Mouse (Mus musculus) liver, embryonic 16.5 days (tissue): ENCODE data around the gene Fam166b. TPM values are rescaled to one million over a fixed set of nuclear protein-coding genes. Genes with fewer than 3 reads are reported as not detected.
A peak's percentile ranks its signal among the peaks of the same experiment; 100 is the strongest.

Experiments used
- ATAC-seq: fragments of 200-750 bp; cut with Nextera tagmentation; 2 replicates; pipeline ENCODE4 v1.8.0; 2017; ENCODE audit warnings: low read depth, mild to moderate bottlenecking, moderate number of reproducible peaks, moderate library complexity
- H3K27ac ChIP-seq: fragments of 300-500 bp; sonication (generic); 2 replicates; pipeline ENCODE4 v1.5.1; 2014; ENCODE audit warnings: mild to moderate bottlenecking, low read length
- H3K27me3 ChIP-seq: fragments of 300-500 bp; sonication (generic); 2 replicates; pipeline ENCODE4 v1.6.1; 2014; ENCODE audit warnings: low read depth, low read length, mixed read lengths; ENCODE audit not compliant: control insufficient read depth, insufficient read depth
- H3K36me3 ChIP-seq: fragments of 300-500 bp; sonication (generic); 2 replicates; pipeline ENCODE4 v1.6.1; 2014; ENCODE audit warnings: mild to moderate bottlenecking; ENCODE audit not compliant: control insufficient read depth, insufficient read depth
- H3K4me1 ChIP-seq: fragments of 300-500 bp; sonication (generic); 2 replicates; pipeline ENCODE4 v1.6.1; 2014; ENCODE audit warnings: low read depth, low read length, mixed read lengths; ENCODE audit not compliant: control insufficient read depth
- H3K4me2 ChIP-seq: fragments of 300-500 bp; sonication (generic); 2 replicates; pipeline ENCODE4 v1.6.1; 2014; ENCODE audit warnings: low read depth, low read length, mixed read lengths
- H3K4me3 ChIP-seq: fragments of 300-500 bp; sonication (generic); 2 replicates; pipeline ENCODE4 v1.5.1; 2014; ENCODE audit warnings: low read depth, mild to moderate bottlenecking, low read length
- H3K9ac ChIP-seq: fragments of 300-500 bp; sonication (generic); 2 replicates; pipeline ENCODE4 v1.6.1; 2014; ENCODE audit warnings: low read depth, low read length
- H3K9me3 ChIP-seq: fragments of 300-500 bp; sonication (generic); replicated peaks from 2 replicates; pipeline ENCODE4 v1.6.1; 2016; ENCODE audit warnings: low read length; ENCODE audit not compliant: control insufficient read depth
- WGBS: fragments of 180-500 bp; shearing (Covaris S2); extraction: QIAGEN DNeasy Blood & Tissue Kit; methylation state at CpG from one replicate; pipeline ENCODE4 v1.1.7; 2014; ENCODE audit not compliant: insufficient replicate concordance; 5-methylcytosine and 5-hydroxymethylcytosine counted together
- polyA plus RNA-seq: library from polyadenylated mRNA; unstranded; fragments of >200 nt; fragmentation: Nextera tagmentation; extraction: Ambion mirVana; gene quantifications from 2 replicates; pipeline ENCODE4 v1.2.1, GENCODE M21; 2015

The Fam166b gene
- polyA plus RNA-seq, 1 experiment from 2014 or later: not detected

DNA sequence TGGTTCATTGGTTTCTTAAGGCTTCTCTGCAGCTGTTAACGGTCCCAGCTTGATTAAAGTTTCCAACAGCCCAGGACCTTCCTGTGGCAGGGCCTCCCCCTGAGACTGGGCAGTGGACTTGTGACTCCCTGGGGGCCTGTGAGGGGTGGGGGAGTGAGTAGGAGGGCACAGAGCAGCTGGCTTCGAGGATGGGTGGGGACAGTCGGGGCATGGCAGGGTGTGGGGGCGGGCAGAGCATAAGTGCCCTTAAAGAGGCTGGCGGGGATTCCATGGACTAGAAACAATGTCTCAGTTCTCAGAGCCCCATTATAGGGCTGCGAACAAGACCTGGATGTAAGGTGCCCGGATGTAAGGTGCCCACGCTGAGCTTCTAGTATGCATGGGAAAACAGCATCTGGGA, 28.2 kb upstream of the Fam166b start:
- H3K27ac ChIP-seq: no peak overlapping the region
- H3K9me3 ChIP-seq: no peaks in the 10 kb centered on the region
- H3K4me3 ChIP-seq: no peak overlapping the region
- WGBS: 20% methylated on average over 8 of the region's 8 CpGs
- peaks cover 28% of the 10 kb centered on the region for H3K27me3 ChIP-seq
- H3K36me3 ChIP-seq: no peaks in the 10 kb centered on the region
- H3K4me1 ChIP-seq: no peaks in the 10 kb centered on the region
- ATAC-seq: no peak
- no peak overlapping the region for H3K9ac ChIP-seq
- H3K4me2 ChIP-seq: no peak overlapping the region

DNA sequence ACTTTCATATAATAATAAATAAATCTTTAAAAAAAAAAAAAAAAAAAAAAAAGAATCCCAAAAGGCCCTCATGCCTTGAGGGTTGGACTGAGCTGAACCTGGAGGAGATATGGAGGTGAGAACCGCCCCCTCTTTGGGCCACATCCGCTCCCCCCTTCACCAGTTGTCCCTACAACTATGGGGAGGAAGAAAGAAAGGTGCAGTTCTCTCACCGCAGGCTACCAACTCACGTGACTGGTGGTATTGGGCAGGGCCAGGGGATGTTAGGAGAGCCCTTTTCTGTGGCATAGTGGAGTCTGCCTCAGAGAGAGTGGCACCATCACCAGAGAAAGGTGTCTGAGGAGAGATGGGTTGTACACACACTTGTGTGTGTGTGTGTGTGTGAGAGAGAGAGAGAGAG, 27.5 kb upstream of the Fam166b start:
- no peak overlapping the region for H3K4me3 ChIP-seq
- no peaks in the 10 kb centered on the region for H3K9me3 ChIP-seq
- no peak overlapping the region for H3K4me2 ChIP-seq
- no peak overlapping the region; the same call in 1 of the 2 replicates for H3K27ac ChIP-seq
- peaks cover 33% of the 10 kb centered on the region for H3K27me3 ChIP-seq
- no peak for ATAC-seq
- no peaks in the 10 kb centered on the region for H3K36me3 ChIP-seq
- 26% methylated on average over 4 of the region's 4 CpGs for WGBS
- H3K9ac ChIP-seq: no peak overlapping the region
- H3K4me1 ChIP-seq: no peaks in the 10 kb centered on the region

DNA sequence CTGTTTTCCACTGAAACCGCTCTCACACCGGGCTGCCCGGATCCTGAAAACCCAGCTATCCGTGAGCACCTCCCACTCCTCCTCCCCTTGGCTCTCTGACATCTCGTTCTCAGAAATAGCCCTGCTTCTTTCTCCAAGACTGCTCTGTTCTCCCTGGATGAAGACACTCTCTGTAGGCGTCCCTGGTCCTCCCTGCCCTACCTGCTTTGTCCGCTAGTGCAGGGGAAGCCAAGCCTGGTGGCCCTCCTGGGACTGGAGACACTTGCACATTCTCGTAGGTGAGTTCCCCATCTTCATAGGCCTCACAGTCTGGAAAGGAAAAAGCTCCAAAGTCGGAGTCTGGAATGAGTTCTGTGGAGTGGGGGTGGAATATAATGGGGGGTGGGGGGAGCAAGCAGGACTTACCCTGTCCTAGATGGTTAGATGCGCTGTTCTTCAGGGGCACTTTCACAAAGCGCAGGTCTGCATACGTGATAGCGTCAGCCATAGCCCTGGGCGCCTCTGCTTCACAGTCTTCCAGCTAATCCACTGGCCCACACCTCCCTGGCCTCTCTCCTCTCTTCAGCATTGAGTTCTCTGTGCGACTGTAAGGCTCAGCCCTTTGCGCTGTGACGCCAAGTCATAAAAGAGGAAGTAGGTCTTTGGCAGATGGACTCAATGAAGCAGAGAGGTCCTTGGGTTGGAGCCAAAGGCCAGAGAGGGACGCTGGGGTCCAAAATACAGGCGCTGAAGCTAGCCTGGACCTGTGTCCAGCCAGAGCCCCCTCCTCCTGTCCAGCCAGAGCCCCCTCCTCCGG, 25.3 kb upstream of the Fam166b start, which contains the start of gene Cd72:
Cd72 (minus strand) TSS at position 588 of the 796 bp plus-strand sequence.
- H3K27ac ChIP-seq: no peak within 1 kb of the TSS
- no peaks in the 10 kb centered on the region for H3K36me3 ChIP-seq
- H3K4me2 ChIP-seq: no peak within 1 kb of the TSS
- no peaks in the 10 kb centered on the region for H3K4me1 ChIP-seq
- 15% methylated on average over 20 of the region's 20 CpGs for WGBS
- H3K27me3 ChIP-seq: peaks cover 33% of the 10 kb centered on the region
- no peaks in the 10 kb centered on the region for H3K9me3 ChIP-seq
- no peak within 1 kb of the TSS for H3K9ac ChIP-seq
- ATAC-seq: no peak
- no peak within 1 kb of the TSS for H3K4me3 ChIP-seq

DNA sequence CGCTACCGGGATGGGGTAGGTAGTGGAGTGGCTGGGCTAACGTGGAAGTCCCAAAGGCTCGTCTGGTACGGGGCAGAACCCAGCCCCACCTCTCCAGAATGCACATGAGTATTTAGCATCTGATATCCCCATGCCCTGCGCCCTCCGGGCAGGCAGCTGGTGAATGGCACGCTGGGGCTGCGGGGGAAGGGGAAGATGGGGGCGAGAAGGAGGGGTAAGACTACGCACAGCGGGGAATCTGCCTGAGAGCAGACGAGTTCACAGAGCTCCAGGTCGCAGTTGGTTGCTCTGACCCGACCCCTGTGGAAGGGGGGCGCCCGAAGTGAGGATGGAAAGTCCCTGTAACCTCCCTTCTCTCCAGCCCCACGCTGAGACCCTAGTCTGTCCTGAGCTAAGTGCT, 24.5 kb upstream of the Fam166b start:
- 1% methylated on average over 18 of the region's 18 CpGs for WGBS
- H3K4me3 ChIP-seq: no peak overlapping the region

DNA sequence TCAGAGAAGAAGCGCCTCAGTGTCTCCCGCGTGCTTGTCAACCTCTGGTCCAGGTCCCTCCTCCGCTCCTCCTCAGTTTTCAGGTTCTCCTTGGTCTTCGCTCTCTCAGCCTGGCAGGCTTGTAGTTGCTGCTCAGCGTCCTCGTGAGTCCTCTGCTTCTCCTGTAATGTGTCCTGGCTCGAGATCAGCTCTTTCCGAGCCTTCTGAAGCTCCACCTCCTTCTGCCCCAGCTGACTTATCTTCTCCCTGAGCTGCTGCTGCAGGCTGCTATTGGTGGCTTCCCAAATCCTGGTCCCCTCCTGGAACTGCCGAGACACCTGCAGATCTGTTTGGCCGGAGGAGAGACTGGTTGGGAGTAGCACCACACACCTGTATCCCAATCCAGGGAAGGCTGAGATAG, 23.4 kb upstream of the Fam166b start:
- no peak overlapping the region for H3K9ac ChIP-seq
- ATAC-seq: no peak
- H3K4me1 ChIP-seq: no peaks in the 10 kb centered on the region
- no peaks in the 10 kb centered on the region for H3K9me3 ChIP-seq
- no peak overlapping the region for H3K4me2 ChIP-seq
- H3K36me3 ChIP-seq: no peaks in the 10 kb centered on the region
- H3K27ac ChIP-seq: no peak overlapping the region
- no peak overlapping the region for H3K4me3 ChIP-seq
- H3K27me3 ChIP-seq: peaks cover 33% of the 10 kb centered on the region
- WGBS: 41% methylated on average over 11 of the region's 11 CpGs

More for the DNA sequence above, 24.5 kb upstream of the Fam166b start:
- H3K9ac ChIP-seq: no peak overlapping the region
- no peaks in the 10 kb centered on the region for H3K36me3 ChIP-seq
- peaks cover 33% of the 10 kb centered on the region for H3K27me3 ChIP-seq
- no peak overlapping the region for H3K4me2 ChIP-seq
- ATAC-seq: no peak
- H3K27ac ChIP-seq: no peak overlapping the region
- H3K4me1 ChIP-seq: no peaks in the 10 kb centered on the region
- H3K9me3 ChIP-seq: no peaks in the 10 kb centered on the region

DNA sequence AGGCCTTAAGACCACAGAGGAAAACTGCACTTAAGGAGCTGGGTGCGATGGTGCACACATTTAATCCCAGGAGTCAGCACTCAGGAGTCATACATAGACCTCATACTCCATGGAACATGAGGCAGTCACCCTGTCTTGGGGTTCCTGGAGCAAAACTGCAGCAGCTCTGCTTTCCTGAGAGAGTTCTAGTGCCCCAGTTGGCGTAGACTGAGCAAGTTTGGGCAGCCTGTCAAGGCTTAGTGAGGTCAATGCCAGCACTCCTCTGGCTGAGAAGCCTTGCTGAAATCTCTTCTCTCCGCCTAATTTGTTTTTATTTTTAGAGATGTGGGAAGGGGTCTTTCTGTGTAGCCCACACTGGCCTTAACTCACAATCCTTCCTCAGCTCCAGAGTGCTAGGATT, 19.6 kb upstream of the Fam166b start:
- 66% methylated on average over 3 of the region's 3 CpGs for WGBS
- ATAC-seq: no peak
- H3K36me3 ChIP-seq: no peaks in the 10 kb centered on the region; the same call in 1 of the 2 replicates
- H3K4me3 ChIP-seq: no peak overlapping the region
- H3K4me2 ChIP-seq: no peak overlapping the region
- H3K4me1 ChIP-seq: peaks cover under 1% of the 10 kb centered on the region; the same call in 1 of the 2 replicates
- H3K9ac ChIP-seq: no peak overlapping the region
- peaks cover 23% of the 10 kb centered on the region for H3K27me3 ChIP-seq
- H3K9me3 ChIP-seq: no peaks in the 10 kb centered on the region
- no peak overlapping the region for H3K27ac ChIP-seq

DNA sequence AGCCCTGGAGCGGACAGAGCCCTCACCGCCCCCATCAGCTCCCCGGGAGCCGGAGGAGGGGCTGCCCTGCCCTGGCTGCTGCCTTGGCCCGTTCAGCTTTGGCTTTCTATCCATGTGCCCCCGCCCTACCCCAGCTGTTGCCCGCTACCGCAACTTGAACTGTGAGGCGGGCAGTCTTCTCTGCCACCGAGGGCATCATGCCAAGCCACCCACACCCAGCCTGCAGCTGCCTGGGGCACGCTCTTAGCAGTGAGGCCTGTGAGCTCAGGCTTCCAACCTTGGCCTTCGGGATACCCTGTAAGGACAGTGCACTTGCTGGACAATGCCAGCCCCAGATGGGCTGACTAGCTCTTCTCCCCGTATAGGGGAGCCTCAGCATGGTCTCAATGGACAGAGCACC, 18.3 kb upstream of the Fam166b start:
- Histone ChIP-seq H3K9me3 (no peaks in the 10 kb centered on the region), H3K27me3 (peaks cover 22% of the 10 kb centered on the region), H3K36me3 (no peaks in the 10 kb centered on the region; the same call in 1 of the 2 replicates), H3K4me3 (no peak overlapping the region), H3K4me1 (peaks cover 12% of the 10 kb centered on the region), H3K9ac (no peak overlapping the region), H3K27ac (no peak overlapping the region), H3K4me2 (no peak overlapping the region)
- 81% methylated on average over 13 of the region's 13 CpGs for WGBS
- no peak for ATAC-seq

DNA sequence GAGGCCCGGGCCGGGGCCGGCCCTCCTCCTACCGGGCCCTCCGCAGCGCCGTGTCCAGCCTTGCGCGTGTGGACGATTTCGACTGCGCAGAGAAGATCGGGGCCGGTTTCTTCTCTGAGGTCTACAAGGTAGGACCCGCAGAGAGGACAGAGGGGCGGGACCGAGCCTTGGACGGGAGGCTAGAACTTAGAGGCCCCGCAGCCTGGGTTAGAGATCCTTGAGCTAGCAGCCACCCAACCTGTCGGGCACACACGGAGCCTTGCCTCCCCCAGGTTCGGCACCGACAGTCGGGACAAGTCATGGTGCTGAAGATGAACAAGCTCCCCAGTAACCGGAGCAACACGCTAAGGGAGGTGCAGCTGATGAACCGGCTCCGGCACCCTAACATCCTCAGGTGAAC, 14.6 kb upstream of the Fam166b start:
- no peak for ATAC-seq
- Histone ChIP-seq H3K4me2 (peak overlapping the region; percentile 97), H3K4me3 (peak overlapping the region; percentile 72), H3K27ac (no peak overlapping the region), H3K9me3 (no peaks in the 10 kb centered on the region), H3K27me3 (peaks cover 15% of the 10 kb centered on the region), H3K9ac (peak overlapping the region; percentile 76), H3K4me1 (peaks cover 12% of the 10 kb centered on the region), H3K36me3 (no peaks in the 10 kb centered on the region; the same call in 1 of the 2 replicates)
- 4% methylated on average over 27 of the region's 28 CpGs for WGBS
